Mouse (Mus musculus) heart, embryonic 14.5 days (tissue): ENCODE results near the gene Lmo4. TPM values are rescaled to one million over a fixed set of nuclear protein-coding genes. Genes with fewer than 3 reads are reported as not detected.

Experiments used
- ATAC-seq: fragments of 200-750 bp; cut with Nextera tagmentation; 2 replicates; pipeline ENCODE4 v1.8.0; 2017; ENCODE audit warnings: low read depth, moderate TSS enrichment; ENCODE audit not compliant: insufficient number of reproducible peaks, insufficient read depth, low FRiP score
- H3K27ac ChIP-seq, 2 experiments: fragments of 200-500 bp in 1 of 2; fragments of 300-500 bp in 1 of 2; sonication (generic) in 1 of 2; replicated peaks in 1 of 2; 2 replicates each; pipeline ENCODE4 v1.5.1; 2012 to 2014; ENCODE audit warnings: low read depth in 2 of 2, low read length in 2 of 2, control low read depth in 1 of 2, mild to moderate bottlenecking in 1 of 2, mixed read lengths in 1 of 2; ENCODE audit not compliant: control insufficient read depth in 1 of 2, insufficient read depth in 1 of 2
- H3K27me3 ChIP-seq: fragments of 300-500 bp; sonication (generic); 2 replicates; pipeline ENCODE4 v1.6.1; 2014; ENCODE audit warnings: mild to moderate bottlenecking, low read length, control low read depth; ENCODE audit not compliant: control insufficient read depth, insufficient read depth
- H3K36me3 ChIP-seq: fragments of 300-500 bp; sonication (generic); 2 replicates; pipeline ENCODE4 v1.6.1; 2014; ENCODE audit warnings: mild to moderate bottlenecking, control low read depth, low read length, mixed read lengths; ENCODE audit not compliant: control insufficient read depth, insufficient read depth
- H3K4me1 ChIP-seq, 2 experiments: fragments of 200-500 bp in 1 of 2; fragments of 300-500 bp in 1 of 2; sonication (generic) in 1 of 2; 2 replicates each; pipeline ENCODE4 v1.6.1; 2012 to 2014; ENCODE audit warnings: low read length in 2 of 2, control low read depth in 1 of 2, mixed read lengths in 1 of 2; ENCODE audit not compliant: control insufficient read depth in 2 of 2, insufficient read depth in 2 of 2
- H3K4me2 ChIP-seq: fragments of 300-500 bp; sonication (generic); 2 replicates; pipeline ENCODE4 v1.6.1; 2014; ENCODE audit warnings: mild to moderate bottlenecking, low read length
- H3K4me3 ChIP-seq, 2 experiments: fragments of 200-500 bp in 1 of 2; fragments of 300-500 bp in 1 of 2; sonication (generic) in 1 of 2; 2 replicates each; pipeline ENCODE4 v1.5.1; 2012 to 2014; ENCODE audit warnings: low read length in 2 of 2, mild to moderate bottlenecking in 2 of 2, control low read depth in 1 of 2, low read depth in 1 of 2, moderate library complexity in 1 of 2; ENCODE audit not compliant: control insufficient read depth in 1 of 2, insufficient read depth in 1 of 2
- H3K9ac ChIP-seq: fragments of 300-500 bp; sonication (generic); 2 replicates; pipeline ENCODE4 v1.6.1; 2014; ENCODE audit warnings: mild to moderate bottlenecking, low read length
- H3K9me3 ChIP-seq: fragments of 300-500 bp; sonication (generic); 2 replicates; pipeline ENCODE4 v1.6.1; 2016; ENCODE audit warnings: low read length, control low read depth; ENCODE audit not compliant: control insufficient read depth
- WGBS: fragments of 180-500 bp; shearing (Covaris S2); extraction: QIAGEN DNeasy Blood & Tissue Kit; methylation state at CpG from one replicate; pipeline ENCODE4 v1.1.7; 2014; 5-methylcytosine and 5-hydroxymethylcytosine counted together
- polyA plus RNA-seq: library from polyadenylated mRNA; unstranded; fragments of >200 nt; fragmentation: Nextera tagmentation; extraction: Ambion mirVana; gene quantifications from 2 replicates; pipeline ENCODE4 v1.2.1, GENCODE M21; 2014

The Lmo4 gene
- polyA plus RNA-seq, 1 experiment from 2014 or later: 45.2 TPM

DNA sequence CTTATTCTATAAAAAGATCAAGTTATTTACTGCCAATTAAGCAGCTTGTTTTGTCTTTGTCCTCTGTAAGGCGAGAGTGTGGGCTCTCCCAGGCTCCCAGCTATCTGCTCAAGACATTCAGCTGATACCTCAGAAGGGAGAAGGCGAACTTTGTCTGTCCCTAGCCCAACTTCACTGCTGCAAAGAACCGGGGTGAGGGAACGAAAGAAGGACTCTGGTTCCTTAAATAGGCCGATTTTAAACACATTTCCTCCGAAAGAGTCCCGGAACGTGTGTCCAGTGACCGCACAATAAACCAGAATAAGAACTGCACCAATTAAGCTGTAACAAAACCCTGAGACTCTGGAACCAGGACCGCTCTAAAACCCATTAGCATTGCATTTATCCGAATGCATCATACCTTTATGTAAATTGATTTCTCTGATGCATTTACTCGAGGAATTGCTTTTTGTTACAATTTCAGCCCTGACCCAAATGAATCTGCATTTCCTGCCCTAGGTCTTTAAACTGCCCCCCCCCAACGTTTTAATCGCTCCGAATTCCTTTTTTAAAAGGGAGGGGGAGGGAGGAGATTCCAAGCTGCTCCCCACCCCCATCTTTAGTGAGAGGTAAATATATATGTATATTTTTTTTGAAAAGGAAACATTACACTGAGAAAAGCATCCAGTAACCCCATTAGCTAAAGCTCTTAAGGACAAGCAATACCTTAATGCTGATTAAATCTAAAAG, 1.6 kb downstream of the Lmo4 start:
- Histone ChIP-seq H3K9me3 (no peaks in the 10 kb centered on the region), H3K4me1 (peaks cover 4 to 32% of the 10 kb centered on the region in 2 experiments; a peak in 3 of 4 replicates), H3K4me2 (peak overlapping the region; percentile 95), H3K4me3 (peak overlapping the region; percentile 56 to 95), H3K27ac (peak overlapping the region; percentile 81 to 98), H3K27me3 (no peaks in the 10 kb centered on the region), H3K36me3 (peaks cover 18% of the 10 kb centered on the region), H3K9ac (peak overlapping the region; percentile 98)
- WGBS: under 1% methylated on average over 15 of the region's 15 CpGs
- no peak for ATAC-seq

DNA sequence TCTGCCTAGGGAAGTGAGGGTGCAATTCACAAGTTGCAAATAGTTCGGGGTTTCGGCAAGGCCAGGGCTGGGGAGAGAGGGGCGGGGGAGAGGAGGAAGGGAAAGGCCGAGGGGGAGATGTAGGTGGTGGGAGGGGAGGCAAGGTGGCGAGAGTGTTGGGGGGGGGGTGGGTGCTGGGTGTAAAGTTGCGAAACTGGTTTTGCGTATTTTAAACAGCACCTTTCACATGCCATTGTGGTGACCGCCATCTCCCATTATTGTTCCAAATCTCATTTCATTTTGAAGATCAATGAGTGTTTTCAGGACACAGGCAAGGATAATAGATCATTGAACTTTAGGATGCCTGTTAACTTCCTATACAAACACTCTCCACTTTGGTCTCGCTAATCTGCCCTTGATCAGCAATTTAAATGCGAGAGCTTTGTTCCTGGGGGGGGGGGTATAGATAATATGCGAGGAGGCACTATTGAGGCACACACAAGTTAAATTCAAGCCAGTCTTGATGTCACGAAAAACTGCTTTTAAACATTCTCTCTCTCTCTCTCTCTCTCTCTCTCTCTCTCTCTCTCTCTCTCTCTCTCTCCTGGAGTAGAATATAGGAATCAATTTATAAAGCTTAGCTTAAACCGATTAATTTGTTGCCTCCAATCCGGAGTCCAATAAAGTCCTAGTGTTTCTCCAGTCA, 2.3 kb downstream of the Lmo4 start:
- Histone ChIP-seq H3K4me3 (peak overlapping the region; percentile 56 to 95), H3K4me1 (peaks cover 4 to 38% of the 10 kb centered on the region in 2 experiments; a peak in 3 of 4 replicates), H3K27ac (peak overlapping the region; percentile 81 to 98), H3K27me3 (no peaks in the 10 kb centered on the region), H3K36me3 (peaks cover 18% of the 10 kb centered on the region), H3K9me3 (no peaks in the 10 kb centered on the region), H3K4me2 (peak overlapping the region; percentile 95), H3K9ac (peak overlapping the region; percentile 98)
- 1% methylated on average over 14 of the region's 14 CpGs for WGBS
- ATAC-seq: no peak

- Histone ChIP-seq H3K36me3 (peaks cover 18% of the 10 kb centered on the region), H3K4me2 (peak overlapping the region; percentile 95), H3K27me3 (no peaks in the 10 kb centered on the region), H3K9me3 (no peaks in the 10 kb centered on the region), H3K27ac (peak overlapping the region; percentile 81 to 98), H3K4me1 (peaks cover 4 to 43% of the 10 kb centered on the region in 2 experiments; a peak in 3 of 4 replicates), H3K9ac (peak overlapping the region; percentile 98), H3K4me3 (peak overlapping the region; percentile 56 to 95)
- ATAC-seq: peak; percentile 64
- under 1% methylated on average over 55 of the region's 64 CpGs for WGBS
Observed at GRCm38 (mm10) chr3:144201794-144202573, 3.0 kb downstream of the Lmo4 start.

DNA sequence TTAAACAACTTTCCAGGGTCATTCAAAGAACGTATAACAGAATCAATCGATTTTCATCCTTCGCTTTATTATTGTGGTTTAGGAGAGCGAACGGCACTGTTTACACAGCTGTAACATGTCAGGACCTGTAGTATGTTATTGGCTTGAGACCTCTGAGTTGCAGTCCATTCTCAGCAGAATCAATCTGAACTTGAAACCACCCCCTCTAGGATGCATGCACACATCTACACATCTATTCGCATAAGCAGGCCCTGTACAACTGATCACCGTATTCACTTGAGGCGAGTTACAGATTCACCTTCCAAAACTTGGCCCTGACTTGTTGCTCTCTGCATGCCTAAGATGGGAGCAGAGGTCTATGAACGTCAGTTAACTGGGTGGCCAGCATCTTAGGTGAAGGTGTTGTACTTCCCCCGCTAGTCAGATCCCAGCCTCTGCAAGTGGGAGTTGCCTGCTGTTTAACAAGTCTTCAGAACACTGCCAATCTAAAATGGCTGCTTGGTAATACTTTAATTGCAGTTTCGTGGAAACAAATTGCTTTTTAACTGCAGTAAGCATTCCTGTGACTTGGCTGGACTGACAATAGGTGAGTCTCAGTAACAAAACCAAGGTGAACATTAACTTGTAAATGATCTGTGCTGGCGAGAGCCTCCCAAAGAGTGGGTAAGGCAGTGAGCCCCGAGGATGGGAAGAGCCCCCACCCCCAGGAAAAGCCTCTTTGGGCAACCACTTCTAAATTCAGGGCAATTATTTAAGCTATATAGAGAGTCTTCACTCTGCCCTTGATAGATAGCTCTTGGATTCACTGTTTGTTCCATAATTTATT, 19.5 kb downstream of the Lmo4 start:
- Histone ChIP-seq H3K4me2 (no peak overlapping the region), H3K9me3 (no peaks in the 10 kb centered on the region), H3K4me1 (no peaks in the 10 kb centered on the region), H3K4me3 (no peak overlapping the region), H3K27me3 (no peaks in the 10 kb centered on the region), H3K27ac (no peak overlapping the region), H3K9ac (no peak overlapping the region), H3K36me3 (peaks cover 40% of the 10 kb centered on the region)
- ATAC-seq: no peak
- WGBS: 80% methylated on average over 13 of the region's 13 CpGs

- Histone ChIP-seq H3K9ac (no peak overlapping the region), H3K36me3 (peaks cover 34% of the 10 kb centered on the region), H3K27me3 (no peaks in the 10 kb centered on the region), H3K27ac (no peak overlapping the region), H3K9me3 (no peaks in the 10 kb centered on the region), H3K4me3 (no peak overlapping the region), H3K4me2 (no peak overlapping the region), H3K4me1 (no peaks in the 10 kb centered on the region)
- ATAC-seq: no peak
- 87% methylated on average over 4 of the region's 4 CpGs for WGBS
Observed at GRCm38 (mm10) chr3:144184918-144185317, 20.1 kb downstream of the Lmo4 start.

GRCm38 (mm10) chr3:144182229-144182628, 22.8 kb downstream of the Lmo4 start:
- H3K36me3 ChIP-seq: peaks cover 8% of the 10 kb centered on the region
- H3K9ac ChIP-seq: no peak overlapping the region
- H3K27ac ChIP-seq: no peak overlapping the region
- peaks cover 0 to 3% of the 10 kb centered on the region in 2 experiments; a peak in 2 of 4 replicates for H3K4me1 ChIP-seq
- H3K9me3 ChIP-seq: no peaks in the 10 kb centered on the region
- no peak overlapping the region for H3K4me2 ChIP-seq
- H3K27me3 ChIP-seq: no peaks in the 10 kb centered on the region
- ATAC-seq: no peak
- 73% methylated on average over 6 of the region's 6 CpGs for WGBS
- no peak overlapping the region for H3K4me3 ChIP-seq

DNA sequence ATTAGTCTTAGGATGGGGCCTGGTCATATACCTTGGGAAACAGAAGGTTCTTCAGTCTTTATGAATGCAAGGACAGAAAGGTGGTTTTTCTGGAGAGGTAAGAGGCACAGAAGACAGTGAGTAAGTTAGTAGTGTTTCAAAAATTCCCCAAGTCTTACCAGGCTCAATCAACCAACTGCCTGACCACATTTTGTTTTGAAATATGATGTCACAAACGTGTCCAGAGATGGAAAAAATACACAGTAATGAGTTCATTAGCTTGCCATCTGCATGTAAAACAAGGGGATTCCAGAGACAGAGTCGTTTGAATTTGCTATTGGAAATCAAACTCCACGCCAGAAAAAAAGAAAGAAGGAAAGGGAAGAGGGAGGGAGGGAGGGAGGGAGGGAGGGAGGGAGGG, 26.1 kb downstream of the Lmo4 start:
- WGBS: 57% methylated on average over 2 of the region's 3 CpGs
- no peak overlapping the region for H3K27ac ChIP-seq
- H3K36me3 ChIP-seq: no peaks in the 10 kb centered on the region
- ATAC-seq: no peak
- H3K27me3 ChIP-seq: no peaks in the 10 kb centered on the region
- H3K9ac ChIP-seq: no peak overlapping the region
- H3K4me3 ChIP-seq: no peak overlapping the region
- H3K4me1 ChIP-seq: peaks cover 0 to 3% of the 10 kb centered on the region in 2 experiments; a peak in 2 of 4 replicates
- no peaks in the 10 kb centered on the region for H3K9me3 ChIP-seq
- H3K4me2 ChIP-seq: no peak overlapping the region
